Mouse (Mus musculus) cortical plate, adult 2 months (tissue): ENCODE data around the gene Rufy4.

ENCODE experiments used
- CTCF ChIP-seq: fragments of 200-500 bp; IDR thresholded peaks from 2 replicates; pipeline ENCODE4 v1.5.1; 2011; ENCODE audit warnings: mild to moderate bottlenecking, control low read depth, low read length; ENCODE audit not compliant: insufficient read depth; ENCODE audit errors: extremely low read depth
- POLR2A ChIP-seq: fragments of 200-500 bp; IDR thresholded peaks from 2 replicates; pipeline ENCODE4 v1.6.1; 2011; ENCODE audit warnings: mild to moderate bottlenecking, low read length, control low read depth; ENCODE audit not compliant: insufficient read depth; ENCODE audit errors: extremely low read depth

GRCm38 (mm10) chr1:74105660-74106059, 19.7 kb upstream of the Rufy4 start:
- no peak for TF ChIP-seq CTCF
- no peak for TF ChIP-seq POLR2A
